Mouse (Mus musculus) adrenal gland, postnatal 14 days (tissue): ENCODE data around the gene Pttg1ip. TPM values are rescaled to one million over a fixed set of nuclear protein-coding genes. Genes with fewer than 3 reads are reported as not detected.

ENCODE experiments used
- DNase-seq: peaks from one replicate; pipeline ENCODE4 v3.0.0; 2021; ENCODE audit warnings: mixed read lengths
- total RNA-seq: library from RNA; stranded (reverse); gene quantifications from 2 replicates; pipeline ENCODE4 v1.2.3, GENCODE M21; 2021

Pttg1ip gene
- total RNA-seq, 1 experiment from 2014 or later, result 168 TPM

DNA sequence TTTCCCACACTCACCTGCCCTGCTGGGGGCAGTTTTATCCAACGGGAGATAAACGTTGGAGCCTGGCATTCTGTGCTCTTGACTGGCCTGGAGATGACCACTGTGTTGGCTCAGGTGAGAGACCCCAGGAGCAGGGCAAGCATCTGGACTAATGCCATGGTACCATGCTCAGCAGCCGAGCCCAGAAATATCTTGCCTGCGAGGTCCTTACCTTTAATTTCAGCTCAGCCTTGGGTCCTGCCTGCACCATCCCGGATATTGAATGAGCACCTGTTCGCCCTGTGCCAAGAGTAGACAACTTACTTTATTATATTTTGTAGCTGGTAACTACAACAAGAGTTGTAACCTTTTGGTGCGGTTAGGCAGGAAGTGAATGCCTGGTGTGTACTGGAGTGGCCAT, 25.3 kb downstream of the Pttg1ip start:
- no peak for DNase-seq

DNA sequence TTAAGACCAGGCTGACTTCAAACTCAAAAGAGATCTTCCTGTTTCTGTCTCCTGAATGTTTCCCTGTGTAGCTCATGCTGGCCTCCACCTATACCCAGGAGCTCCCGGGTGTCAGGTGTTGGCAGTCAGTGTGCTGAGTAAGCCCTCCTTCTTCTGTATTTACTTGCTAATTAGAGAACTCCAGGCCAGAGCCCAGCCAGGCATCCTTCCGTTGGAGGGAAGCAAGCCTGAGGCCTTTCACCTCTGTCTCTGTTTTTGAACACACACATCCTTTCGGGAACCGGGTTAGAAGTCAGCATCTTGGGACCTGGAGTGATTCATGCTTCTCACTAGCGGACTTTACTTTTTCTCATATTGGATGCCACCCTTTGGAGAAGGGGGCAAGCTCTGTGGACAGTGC, 25.9 kb downstream of the Pttg1ip start:
- no peak for DNase-seq

DNA sequence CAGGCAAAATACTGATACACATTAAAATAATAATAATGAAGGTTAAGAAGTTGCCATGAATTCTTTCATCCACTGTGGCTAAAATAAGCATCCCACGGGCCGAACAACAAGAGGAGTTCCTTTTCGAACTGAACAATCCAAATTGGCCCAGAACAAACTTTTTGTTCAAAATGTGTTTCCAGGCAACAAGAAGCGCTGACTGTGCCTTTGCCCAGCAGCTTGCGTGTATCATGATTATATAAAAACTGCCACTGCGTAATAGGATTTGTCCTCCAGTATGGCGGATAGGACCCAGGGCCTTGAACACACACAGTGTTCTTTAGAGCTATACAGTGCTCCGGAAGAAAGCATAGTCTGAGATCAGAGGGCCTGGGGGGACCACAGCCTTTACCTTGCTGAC, 27.1 kb downstream of the Pttg1ip start:
- DNase-seq, result no peak

DNA sequence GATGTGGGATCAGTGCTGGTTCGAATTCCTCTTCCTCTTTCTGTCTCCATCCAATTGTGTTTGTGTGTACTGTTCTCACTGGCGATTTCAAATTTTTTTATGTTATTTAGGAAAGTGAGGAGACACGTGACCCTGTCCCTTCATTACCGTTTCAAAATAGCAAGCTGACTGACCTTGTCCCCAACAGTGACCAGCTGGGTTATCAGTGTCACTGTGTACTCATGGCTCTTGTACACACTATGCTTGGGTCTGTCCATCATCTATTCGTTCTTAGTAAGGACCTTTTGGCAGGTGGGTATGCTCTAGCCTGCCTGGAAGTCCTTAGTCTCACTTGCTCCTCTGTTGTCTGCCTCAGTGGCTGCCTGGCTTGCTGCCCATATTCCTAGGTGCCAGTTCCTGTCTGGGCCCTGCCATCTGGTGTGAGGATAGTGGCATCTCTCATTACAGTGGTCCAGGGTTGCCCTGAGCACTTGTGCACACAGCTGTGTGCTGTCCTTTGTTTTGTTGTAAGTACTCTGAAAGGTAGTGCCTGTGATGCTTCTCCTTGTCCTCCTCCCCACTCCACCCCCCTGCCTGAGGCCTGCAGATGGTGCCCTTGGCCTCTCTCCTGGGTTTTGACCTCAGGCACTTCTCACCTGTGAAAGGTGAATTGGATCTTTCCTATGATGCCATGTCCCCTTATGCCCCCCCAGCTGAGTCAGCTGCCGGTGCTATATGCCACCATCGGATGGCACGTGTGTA, 28.9 kb downstream of the Pttg1ip start:
- no peak for DNase-seq

DNA sequence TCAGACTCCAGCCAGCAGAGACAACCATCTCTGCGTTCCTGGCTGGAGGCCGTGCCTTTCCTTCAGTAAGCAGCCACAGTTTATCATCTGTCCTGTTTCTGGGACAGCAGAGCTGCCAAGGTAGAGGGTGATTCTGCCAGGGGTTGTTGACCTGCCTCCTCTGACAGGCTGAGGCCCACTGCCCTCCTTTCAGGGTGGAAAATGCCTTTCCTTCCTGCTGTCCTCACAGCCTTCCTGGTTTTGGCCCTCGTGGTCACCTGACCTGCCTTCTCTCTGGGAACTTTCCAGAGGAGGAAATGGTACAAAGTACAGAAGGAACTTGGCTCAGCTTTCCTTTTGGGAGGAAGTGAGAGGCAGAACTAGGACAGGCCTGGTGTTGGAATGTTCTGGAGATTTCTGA, 31.9 kb downstream of the Pttg1ip start:
- DNase-seq, result peak; percentile 67

DNA sequence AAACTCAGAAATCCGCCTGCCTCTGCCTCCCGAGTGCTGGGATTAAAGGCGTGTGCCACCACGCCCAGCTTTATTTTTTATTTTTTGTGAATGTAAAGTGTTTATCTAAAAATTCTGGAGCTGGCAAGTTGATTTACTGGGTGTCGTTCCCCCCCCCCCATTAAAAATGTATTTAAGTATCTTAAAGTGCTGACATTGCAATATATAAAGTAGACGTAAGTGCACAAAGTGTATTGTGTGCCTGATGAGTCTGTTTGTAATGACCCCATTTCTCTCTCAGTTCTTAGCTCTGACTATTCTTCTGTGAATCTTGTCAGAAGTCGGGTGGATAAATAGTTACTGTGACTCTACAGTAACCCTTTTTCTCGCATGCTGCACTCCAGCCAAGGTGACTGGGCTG, 34.1 kb downstream of the Pttg1ip start:
- DNase-seq, result no peak

DNA sequence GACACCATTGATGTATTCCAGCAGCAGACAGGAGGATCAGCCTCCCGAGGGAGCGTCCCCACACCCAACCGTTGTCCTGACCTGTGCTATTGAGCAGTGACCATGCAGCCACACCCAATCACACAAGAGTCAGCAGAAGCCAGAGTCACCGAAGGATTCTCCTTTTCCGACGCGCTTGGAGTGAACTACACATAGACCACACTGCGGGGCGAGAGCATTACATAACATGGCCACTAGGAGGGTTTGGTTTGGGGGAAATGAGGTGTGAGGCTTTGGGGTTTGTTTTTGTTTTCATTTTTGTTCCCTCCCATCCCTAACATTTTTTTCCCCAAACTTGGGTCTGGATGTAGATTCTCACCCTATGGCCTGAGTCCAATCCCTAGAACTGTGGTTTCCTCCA, 34.6 kb downstream of the Pttg1ip start:
- no peak for DNase-seq

DNA sequence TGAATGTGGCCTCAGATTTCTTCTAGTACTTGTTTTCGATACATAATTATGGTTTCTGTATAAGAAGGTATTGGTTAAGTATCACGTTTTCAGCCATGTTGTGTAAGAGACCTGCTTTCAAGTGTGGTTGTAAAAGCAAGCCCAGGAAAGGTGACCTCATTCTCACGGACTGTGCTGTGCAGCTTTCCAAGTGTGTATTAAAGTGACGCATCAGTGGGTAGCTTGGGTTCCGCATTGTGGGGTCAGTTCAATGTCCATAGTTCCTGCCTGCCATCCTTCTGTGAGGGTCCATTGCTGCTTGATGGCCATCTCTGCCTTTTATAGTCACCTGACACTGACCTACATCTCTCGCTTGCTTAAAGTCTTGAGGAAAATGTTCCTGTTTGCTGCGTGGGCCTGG, 35.4 kb downstream of the Pttg1ip start:
- no peak for DNase-seq

DNA sequence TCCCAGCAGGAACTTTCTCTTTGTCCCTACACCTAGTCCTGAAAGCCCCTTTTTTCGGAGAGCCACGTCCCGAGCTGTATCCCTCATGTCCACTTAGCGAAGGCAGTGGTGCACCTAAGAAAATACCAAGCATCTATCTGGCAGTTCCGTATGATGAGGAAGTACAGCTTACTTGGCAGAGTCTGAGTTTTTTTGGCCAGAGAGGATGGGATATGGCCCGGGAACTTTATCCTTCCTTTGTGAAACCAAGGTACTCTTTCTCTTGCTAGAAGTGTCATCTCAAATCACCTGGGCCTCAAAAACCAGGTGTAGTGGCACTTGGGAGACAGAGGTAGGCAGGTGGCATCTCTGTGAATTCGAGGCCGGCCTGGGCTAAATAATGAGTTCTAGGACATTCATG, 40.0 kb downstream of the Pttg1ip start:
- DNase-seq, result no peak

DNA sequence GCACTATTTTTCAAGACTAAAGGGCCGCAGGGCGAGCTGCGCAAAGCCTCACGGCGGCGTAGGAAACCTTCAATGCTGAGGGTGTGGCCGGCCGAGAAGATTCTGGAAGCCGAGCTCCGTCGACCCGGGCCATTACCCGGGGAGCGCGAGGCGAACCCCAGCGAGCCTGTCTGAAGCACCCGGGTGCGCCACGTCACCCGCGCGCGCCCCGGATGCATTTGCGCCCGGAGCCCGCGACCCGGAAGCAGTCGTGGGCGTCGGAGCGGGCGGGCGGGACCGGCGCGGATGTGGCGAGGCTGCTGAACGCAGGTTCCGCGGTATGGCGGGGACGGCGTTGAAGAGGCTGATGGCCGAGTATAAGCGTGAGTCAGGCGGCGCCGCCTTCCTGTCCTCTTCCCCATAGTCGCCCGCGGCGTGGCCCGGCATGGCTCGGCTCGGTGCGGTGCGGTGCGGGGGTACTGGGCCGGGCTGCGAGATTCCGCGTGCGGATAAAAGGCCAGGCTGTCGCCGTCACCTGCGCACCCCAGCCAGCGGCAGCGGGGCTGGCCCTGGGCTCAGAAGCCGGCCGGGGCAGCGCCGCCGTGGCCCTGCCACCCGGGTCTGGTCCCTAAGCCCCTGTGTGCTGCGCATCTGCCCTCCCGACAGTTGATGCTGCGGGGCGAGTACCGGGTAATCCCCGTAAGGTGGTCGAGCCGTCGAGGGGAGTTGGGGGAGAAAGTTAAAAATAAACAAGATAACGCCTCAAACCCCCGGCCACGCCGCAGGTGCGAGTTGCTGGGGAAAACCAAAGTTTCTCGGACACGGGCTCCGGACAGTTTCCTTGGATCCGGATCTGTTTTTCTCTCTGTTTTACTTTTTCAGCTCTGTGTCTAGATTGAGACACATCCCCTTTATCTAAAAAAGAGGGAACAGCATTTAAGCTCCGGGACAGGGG, 40.8 kb downstream of the Pttg1ip start, which contains the start of gene Ube2g2:
Gene Ube2g2, plus strand, starts transcription at position 221 of the 934 bp plus-strand sequence.
- peak; percentile 97 for DNase-seq

DNA sequence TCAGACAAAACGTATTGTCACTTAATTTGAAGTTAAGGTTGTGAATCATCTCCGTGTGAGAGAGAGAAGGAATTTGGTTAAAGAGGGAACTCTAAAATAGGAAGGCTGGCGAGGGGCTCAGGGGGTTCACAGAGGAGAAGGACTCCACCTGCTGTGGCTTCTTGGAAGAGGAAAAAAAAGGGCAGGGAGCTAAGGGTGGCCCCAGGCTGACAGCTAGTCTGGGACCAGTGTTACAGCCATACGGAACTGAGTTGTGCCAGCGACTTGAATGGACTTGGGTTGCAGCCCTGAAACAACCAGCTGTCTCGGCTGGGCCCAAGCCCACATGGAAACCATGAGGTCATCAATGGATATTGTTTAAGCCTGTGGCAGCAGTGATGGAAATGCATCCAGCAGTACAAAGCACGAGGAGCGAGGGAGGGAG, 41.6 kb downstream of the Pttg1ip start:
- peak; percentile 57 for DNase-seq

DNA sequence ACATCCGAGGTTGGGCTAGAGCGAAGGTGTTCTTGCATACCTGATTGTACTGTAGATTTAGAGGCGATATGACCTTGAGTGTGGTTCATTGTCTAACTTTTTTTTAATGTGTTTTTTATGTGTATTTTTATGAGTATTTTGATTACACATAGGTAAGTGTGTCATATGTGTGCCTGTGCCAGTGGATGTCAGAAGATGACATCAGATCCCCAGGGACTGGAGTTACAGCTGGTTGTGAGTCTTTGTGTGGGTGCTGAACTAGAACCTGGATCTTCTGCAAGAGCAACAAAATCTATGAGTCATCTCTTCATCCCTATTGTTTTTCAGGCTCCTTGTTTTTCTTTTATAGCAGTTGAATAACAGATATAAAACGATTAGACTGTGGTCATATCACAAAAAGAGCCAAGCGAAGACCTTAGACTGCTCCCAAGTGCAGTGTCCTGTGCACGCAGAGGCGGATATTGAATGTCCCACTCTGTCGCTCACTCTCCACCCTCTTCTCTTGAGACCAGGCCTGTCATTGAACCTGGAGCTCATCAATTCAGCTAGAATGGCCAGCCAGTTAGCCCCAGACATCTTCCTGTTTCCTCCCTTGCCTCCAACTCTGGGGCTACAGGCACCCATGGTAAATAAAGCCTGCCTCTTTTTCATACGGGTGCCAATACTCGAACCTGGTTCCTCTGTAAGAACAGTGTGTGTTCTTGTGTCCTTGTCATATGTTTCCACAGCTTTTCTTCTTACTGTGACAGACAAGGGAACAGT, 42.3 kb downstream of the Pttg1ip start:
- no peak for DNase-seq

DNA sequence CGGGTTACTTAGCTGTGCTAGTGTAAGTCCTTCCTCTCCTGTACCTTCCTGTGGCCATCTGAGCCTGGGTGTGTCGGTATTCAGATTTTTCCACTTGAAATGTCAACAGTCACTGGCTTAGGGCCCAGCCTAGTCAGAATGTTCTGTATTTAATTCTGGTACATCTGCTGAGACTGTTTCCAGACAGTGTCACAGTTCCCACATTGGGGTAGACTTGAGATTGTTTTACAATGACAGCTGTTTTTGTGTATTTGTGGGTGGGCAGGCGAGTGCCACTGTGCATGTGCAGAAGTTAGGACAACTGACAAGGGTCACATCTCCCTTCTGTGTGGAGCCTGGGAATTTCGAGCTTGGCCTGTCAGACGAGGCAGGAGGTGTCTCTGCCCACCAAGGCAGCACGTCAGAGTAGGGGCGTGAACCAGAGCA, 43.1 kb downstream of the Pttg1ip start:
- no peak for DNase-seq

DNA sequence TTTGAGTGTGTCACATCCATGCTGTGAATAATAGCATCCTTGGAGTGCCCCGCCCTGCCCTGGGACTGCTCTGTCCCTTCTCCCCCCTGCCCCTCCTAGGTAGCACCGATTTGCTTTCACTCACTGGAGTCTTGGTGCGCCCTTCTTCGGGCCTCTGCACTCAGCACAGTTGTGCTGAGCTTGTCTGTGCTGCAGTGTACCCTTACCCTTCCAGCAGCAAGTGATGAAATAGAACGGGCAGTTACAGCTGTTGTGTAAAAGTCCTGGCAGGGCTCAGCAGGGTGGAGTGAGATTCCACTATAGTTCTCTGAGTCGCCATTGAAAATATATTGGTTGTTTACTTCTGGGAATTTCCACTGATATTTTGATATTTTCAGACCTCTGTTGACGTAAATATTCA, 44.5 kb downstream of the Pttg1ip start:
- DNase-seq, result peak; percentile 42

DNA sequence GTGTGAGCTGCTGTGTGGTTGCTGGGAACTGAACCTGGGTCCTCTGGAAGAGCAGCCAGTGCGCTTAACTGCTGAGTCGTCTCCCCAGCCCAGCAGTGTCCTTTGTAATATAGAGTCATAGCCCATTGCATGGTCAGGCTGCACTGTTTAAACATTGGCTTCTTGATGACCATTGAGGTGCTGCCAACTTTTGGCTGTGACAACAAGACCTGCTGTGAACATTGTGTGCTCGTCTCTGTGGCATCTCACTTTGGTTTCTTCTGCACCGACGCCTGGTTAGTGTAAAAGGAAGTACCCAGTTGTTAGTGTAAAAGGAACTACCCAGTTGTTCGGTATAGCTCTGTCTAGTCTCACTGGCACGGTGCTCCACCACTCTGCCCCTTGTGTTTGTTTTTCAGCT, 45.1 kb downstream of the Pttg1ip start:
- no peak for DNase-seq

DNA sequence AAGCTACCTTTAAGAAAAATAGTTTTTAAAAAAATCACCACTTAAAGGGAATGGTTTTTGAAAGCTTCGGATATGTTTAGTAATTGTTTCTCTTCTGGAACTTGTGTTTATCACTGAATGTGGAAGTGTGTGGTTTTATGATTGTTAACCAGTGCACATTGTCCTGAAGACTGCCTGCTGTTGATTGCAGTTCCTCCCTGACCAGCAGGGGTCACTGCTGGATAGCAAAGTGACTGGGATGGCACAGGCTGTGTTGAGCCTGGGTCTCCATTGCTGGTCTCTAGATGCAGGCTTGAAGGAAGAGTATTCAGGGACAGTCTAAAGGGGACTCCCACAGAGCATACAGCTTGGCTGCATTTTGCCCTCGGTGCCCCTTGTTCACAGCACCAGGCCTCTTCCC, 46.0 kb downstream of the Pttg1ip start:
- DNase-seq, result peak; percentile 87

DNA sequence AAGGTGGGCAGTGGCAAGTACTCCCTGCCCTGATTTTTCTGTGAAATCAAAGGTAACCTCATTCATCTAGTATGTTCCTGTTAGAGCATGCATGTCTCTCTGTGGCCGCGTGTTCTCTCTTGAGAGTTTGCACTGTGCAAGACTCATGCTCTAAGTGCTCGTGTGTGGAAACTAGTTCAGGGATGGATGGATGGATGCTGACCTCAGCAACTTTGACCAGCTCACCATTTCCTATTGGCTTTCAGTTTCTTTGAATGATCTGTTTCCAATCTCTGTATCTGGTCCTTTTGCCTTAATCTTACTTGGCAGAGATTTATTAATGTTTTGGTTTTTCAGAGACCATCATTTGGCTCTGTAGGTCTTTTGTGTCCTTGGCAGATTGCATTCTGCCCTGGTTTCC, 47.6 kb downstream of the Pttg1ip start:
- no peak for DNase-seq

DNA sequence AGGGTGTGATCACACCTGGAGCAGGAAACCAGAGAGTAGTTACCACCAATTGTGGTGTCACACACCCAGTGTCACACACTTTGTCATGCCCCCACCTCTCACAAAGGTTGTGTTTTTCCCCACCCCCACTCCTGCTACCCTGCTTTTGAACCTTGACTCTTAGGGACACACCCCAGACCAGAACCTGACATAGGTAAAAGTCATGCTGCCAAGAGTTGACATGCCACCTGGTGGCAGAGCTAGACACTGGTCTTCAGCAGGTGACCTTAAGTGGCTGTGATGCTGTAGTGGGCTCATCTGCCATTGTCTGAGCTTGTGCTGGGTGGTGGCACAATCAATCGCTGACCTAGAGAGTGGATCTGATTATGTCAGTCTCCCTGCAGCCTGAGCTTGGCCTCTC, 48.5 kb downstream of the Pttg1ip start:
- no peak for DNase-seq

DNA sequence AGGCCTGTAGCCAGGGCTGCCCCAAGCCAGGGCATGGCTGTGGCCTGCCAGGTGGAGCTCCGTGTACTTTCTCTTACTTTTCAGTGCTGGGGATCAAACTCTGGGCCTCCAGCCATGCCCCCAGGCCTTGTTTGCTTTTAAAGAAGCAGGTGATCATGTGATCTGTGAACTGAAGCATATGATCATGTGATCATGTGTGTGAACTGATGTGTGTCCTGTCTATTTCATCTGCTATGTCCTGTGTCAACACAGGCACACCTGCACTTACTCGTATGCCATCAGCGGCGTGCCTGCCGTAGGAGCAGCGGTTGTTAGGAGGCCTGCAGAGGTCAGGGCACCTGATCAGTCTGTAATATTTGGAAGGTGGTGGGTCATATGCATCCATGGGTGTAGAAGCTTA, 52.5 kb downstream of the Pttg1ip start:
- DNase-seq, result no peak

DNA sequence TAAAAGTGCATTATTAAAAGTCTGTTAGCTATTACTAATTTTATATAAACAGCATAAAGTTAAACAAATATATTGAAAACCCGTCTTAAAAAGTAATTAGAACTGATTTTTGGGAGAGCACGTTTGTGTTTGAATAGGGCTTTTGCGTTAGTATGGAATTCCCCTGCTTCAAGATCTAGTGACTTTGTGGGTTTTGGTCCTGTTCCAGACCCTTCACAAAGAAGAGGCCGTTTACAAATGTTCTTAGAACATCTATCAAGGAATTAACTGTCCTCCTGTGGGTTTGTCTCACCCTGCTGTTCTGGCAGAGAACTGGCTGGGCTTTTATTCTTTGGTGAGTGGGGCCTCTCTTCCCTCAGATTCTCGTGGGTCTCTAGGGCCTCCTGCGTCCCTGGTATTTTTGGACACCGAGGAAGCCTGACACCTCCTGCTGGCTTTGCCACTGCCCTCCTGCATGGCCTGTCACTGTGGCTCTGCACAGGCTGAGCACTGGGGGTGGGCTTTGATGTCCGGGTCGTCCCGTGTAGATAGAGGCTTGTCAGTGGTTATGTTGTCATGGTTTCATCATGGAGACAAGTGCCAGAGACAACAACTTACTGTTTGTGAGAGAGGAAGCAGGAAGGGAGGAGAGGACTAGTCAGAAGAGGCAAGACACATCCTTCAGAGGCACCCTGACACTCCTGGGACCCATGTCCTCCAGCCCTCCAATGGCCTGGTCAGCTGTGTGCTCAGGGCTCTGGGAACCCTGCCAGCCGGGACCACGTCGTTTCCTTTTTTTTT, 53.1 kb downstream of the Pttg1ip start:
- DNase-seq, result no peak

DNA sequence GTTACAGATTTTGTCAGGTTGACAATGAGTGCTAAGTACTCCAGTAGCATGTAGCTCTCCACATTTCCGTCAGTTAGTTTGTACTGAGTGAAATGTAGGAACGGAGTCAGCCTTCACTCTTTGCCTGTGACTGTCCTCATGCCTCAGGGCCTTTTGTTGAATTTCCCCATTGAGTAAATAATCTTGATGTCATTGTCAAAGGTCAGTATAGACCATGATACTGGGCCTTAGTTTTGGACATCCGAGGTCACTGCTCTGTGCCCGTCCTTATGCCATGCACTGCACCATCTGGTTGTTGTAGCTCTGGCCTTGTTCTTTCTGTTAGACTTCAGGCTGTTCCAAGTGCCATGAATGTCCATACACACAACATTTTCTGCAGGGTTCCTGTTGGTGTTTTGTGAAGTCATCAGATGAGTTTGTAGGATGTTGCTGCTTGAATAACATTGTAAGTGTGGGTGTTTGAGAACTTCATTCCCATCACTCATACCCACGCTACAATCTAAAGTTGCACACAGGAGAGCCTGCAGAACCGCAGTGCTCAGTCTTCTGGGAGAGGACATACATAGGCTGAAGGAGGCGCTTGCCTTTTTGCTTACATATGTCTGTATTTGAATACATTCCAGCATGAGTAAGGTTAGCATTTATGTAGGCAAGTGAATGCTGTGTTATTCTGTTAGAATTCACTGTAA, 54.9 kb downstream of the Pttg1ip start:
- no peak for DNase-seq
